Mouse (Mus musculus): ENCODE measurements around the gene Fbxw7.

DNA sequence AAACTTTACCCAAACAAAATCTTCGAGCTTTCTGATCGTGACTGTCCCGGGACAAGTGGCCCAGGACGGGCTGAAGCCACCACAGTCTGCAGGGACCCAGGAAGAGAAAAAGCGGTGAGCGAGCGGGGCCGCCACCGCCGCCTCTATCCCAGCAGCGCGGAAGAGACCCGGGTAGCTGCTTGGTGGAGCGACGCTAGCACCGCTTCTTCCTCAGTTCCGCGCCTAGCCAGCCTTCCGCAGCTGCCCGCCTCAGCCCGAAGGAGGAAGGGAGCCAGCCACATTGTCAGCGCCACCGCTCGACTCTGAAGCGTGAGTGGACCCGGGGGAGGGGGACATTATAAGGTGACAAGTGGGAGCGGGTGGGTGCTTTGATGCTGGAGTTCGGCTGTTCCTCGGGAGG lies 393 bp downstream of the Fbxw7 start:
- no peak for TF ChIP-seq CTCF (IDR thresholded peaks at IDR 0.05; ENCODE audit: insufficient read depth, low read depth, low read length)
- no peak for TF ChIP-seq POLR2A (IDR thresholded peaks at IDR 0.05; ENCODE audit: insufficient read depth, low read depth, low read length)

All from olfactory bulb, adult 2 months (tissue).